Mouse (Mus musculus) lung, postnatal 0 days (tissue): ENCODE results near the gene Zfp524. TPM values are rescaled to one million over a fixed set of nuclear protein-coding genes. Genes with fewer than 3 reads are reported as not detected.
A peak's percentile ranks its signal among the peaks of the same experiment; 100 is the strongest.
"Not testable (repeated sequence)": the region's sequence is repeated elsewhere in the genome, so short reads cannot be mapped to it uniquely, and the experiment has no call there.

Experiments
- ATAC-seq: fragments of 200-750 bp; cut with Nextera tagmentation; 2 replicates; pipeline ENCODE4 v1.8.0; 2017; ENCODE audit warnings: moderate library complexity
- DNase-seq: peaks from one replicate; pipeline ENCODE4 v3.0.0-alpha.2; 2016; ENCODE audit warnings: low spot score
- H3K27ac ChIP-seq: fragments of 300-500 bp; sonication (generic); 2 replicates; pipeline ENCODE4 v1.5.1; 2014; ENCODE audit warnings: antibody characterized with exemption, mild to moderate bottlenecking, low read length, mixed read lengths
- H3K27me3 ChIP-seq: fragments of 300-500 bp; sonication (generic); replicated peaks from 2 replicates; pipeline ENCODE4 v1.6.1; 2014; ENCODE audit warnings: low read length, mixed read lengths; ENCODE audit not compliant: insufficient read depth
- H3K36me3 ChIP-seq: fragments of 300-500 bp; sonication (generic); 2 replicates; pipeline ENCODE4 v1.6.1; 2014; ENCODE audit warnings: low read length, mixed read lengths; ENCODE audit not compliant: insufficient read depth
- H3K4me1 ChIP-seq: fragments of 300-500 bp; sonication (generic); 2 replicates; pipeline ENCODE4 v1.6.1; 2014; ENCODE audit warnings: antibody characterized with exemption, low read depth, low read length, mixed read lengths; ENCODE audit not compliant: insufficient read depth
- H3K4me2 ChIP-seq: fragments of 300-500 bp; sonication (generic); replicated peaks from 2 replicates; pipeline ENCODE4 v1.6.1; 2014; ENCODE audit warnings: low read depth, mild to moderate bottlenecking, low read length, moderate library complexity, mixed read lengths
- H3K4me3 ChIP-seq: fragments of 300-500 bp; sonication (generic); 2 replicates; pipeline ENCODE4 v1.5.1; 2014; ENCODE audit warnings: low read depth, low read length
- H3K9ac ChIP-seq: fragments of 300-500 bp; sonication (generic); replicated peaks from 2 replicates; pipeline ENCODE4 v1.6.1; 2014; ENCODE audit warnings: low read depth, mild to moderate bottlenecking
- H3K9me3 ChIP-seq: fragments of 300-500 bp; sonication (generic); 2 replicates; pipeline ENCODE4 v1.6.1; 2016; ENCODE audit warnings: low read length, mixed read lengths
- CTCF ChIP-seq: IDR thresholded peaks from 2 replicates; pipeline ENCODE4 v1.5.1; 2016; ENCODE audit warnings: antibody characterized with exemption, mild to moderate bottlenecking
- EP300 ChIP-seq: IDR thresholded peaks from 2 replicates; pipeline ENCODE4 v1.6.1; 2016; ENCODE audit warnings: antibody characterized with exemption, mild to moderate bottlenecking, control low read depth
- WGBS: fragments of 180-500 bp; shearing (Covaris S2); extraction: QIAGEN DNeasy Blood & Tissue Kit; methylation state at CpG from one replicate; pipeline ENCODE4 v1.1.7; 2014; 5-methylcytosine and 5-hydroxymethylcytosine counted together
- polyA plus RNA-seq: library from polyadenylated mRNA; unstranded; fragments of >200 nt; fragmentation: Nextera tagmentation; extraction: Ambion mirVana; gene quantifications from 2 replicates; pipeline ENCODE4 v1.2.1, GENCODE M21; 2015

Zfp524 gene
- polyA plus RNA-seq, 1 experiment from 2014 or later, result 22.4 TPM

DNA sequence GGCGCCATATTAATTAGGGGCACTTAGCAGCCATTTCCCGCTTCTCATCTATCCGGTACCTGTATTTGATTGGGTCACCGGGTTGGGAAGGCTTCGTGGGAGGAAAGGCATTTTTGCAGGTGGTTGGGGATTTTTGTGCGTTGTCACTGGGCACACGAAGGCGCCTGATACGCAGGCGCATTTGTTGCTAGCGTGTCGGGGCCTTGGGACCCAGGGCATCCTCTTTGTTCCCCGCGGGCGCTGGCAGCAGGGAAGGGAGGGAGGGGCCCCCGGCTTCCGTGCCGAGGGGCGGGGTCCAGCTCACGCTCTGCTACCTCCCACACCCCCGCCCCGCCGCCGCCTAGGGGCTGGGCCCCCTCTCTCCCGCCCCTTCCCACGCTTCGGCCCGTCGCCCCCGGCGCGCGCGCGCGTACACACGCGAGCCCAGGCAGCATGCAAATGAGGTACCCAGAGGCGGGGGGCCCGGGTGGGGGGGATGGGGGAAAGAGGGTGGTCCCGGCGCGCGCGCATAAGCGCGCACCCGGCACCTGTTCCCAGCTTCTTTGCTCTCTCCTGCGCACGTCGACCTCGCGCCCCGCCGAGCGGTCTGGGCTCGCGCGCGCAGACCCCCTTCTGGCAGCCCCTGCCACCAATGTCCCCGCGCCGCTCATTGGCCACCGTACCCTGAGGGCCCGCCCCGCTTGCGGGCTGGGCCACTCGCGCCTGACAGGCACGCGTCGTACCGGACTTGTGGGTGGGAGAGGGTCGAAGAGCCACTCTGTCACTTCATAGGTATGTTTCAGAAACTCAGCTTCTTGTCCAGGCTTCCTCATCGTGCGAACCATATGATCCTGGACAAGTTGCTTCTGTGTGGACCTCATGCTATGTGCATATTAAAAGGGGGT, 1.1 kb downstream of the Zfp524 start, which contains the start of gene Gm44973:
Gene Gm44973 (plus strand): TSS at position 379 of the 884 bp plus-strand sequence.
- peak within 1 kb of the TSS; percentile 97 for H3K27ac ChIP-seq
- peak within 1 kb of the TSS; percentile 61 for H3K4me3 ChIP-seq
- peak within 1 kb of the TSS; percentile 68 for H3K4me2 ChIP-seq
- DNase-seq, result peak; percentile 98
- H3K9ac ChIP-seq, result peak within 1 kb of the TSS; percentile 69
- peak; percentile 82 for ATAC-seq
- WGBS, result under 1% methylated on average over 55 of the region's 76 CpGs
- TF ChIP-seq CTCF, result 0 out of 2 replicates have a peak, but pooled peaks have one; percentile 3
- no peak for TF ChIP-seq EP300
- H3K36me3 ChIP-seq, result peaks cover 13% of the 10 kb centered on the region
- H3K27me3 ChIP-seq, result no peaks in the 10 kb centered on the region
- no peaks in the 10 kb centered on the region for H3K4me1 ChIP-seq
- no peaks in the 10 kb centered on the region for H3K9me3 ChIP-seq

DNA sequence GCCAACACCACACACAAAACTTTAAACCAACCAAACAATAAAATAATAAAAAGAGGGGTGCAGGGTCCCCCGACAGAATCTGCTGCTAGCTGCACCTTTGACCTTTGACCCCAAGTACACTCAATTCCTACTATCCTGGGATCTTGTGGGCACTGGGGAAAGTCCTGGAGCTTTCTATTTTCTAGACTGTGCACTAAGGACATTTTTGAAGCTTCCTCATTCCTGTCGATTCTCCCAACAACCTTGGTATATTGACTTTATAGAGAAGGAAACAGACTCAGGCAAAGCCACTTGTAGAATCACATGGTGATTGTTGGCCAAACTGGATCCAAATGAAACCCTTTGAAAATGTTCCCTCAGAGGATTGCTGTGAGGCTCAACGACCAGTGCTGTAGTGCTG, 1.8 kb downstream of the Zfp524 start:
- peak overlapping the region; percentile 69 for H3K9ac ChIP-seq
- WGBS, result 46% methylated on average over 3 of the region's 3 CpGs
- H3K4me2 ChIP-seq, result peak overlapping the region; percentile 68
- no peaks in the 10 kb centered on the region for H3K9me3 ChIP-seq
- no peaks in the 10 kb centered on the region for H3K27me3 ChIP-seq
- 0 out of 2 replicates have a peak, but pooled peaks cover 1% of the 10 kb centered on the region for H3K4me1 ChIP-seq
- DNase-seq (peak; percentile 63), ATAC-seq (no peak)
- H3K4me3 ChIP-seq, result peak overlapping the region; percentile 61
- peaks cover 6% of the 10 kb centered on the region for H3K36me3 ChIP-seq
- TF ChIP-seq EP300 (no peak), CTCF (no peak)
- peak overlapping the region; percentile 97 for H3K27ac ChIP-seq

DNA sequence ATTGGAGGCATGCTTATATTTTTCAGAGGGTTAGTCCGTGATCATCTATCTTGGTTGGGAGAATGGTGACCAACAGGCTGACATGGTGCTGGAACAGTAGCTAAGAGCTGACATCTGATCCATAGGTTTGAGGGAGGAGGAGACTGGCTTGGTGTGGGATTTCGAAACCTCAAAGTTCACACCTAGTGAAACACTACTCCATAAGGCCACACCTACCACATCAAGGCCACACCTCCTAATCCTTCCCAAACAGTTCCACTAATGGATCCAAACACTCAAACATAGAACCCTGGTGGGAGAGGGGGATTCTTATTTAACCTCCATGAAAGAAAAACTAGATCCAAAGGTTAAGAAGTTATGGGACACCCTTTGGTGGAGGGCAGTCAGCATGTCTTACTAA, 2.7 kb downstream of the Zfp524 start:
- no peak overlapping the region for H3K4me3 ChIP-seq
- ATAC-seq (no peak), DNase-seq (no peak)
- H3K27me3 ChIP-seq, result no peaks in the 10 kb centered on the region
- no peak for TF ChIP-seq EP300
- TF ChIP-seq CTCF, result no peak
- no peaks in the 10 kb centered on the region for H3K9me3 ChIP-seq
- H3K4me1 ChIP-seq, result 0 out of 2 replicates have a peak, but pooled peaks cover 4% of the 10 kb centered on the region
- no peak overlapping the region for H3K4me2 ChIP-seq
- H3K27ac ChIP-seq, result no peak overlapping the region
- no peaks in the 10 kb centered on the region for H3K36me3 ChIP-seq
- H3K9ac ChIP-seq, result no peak overlapping the region
- WGBS, result 96% methylated on average over 2 of the region's 2 CpGs

DNA sequence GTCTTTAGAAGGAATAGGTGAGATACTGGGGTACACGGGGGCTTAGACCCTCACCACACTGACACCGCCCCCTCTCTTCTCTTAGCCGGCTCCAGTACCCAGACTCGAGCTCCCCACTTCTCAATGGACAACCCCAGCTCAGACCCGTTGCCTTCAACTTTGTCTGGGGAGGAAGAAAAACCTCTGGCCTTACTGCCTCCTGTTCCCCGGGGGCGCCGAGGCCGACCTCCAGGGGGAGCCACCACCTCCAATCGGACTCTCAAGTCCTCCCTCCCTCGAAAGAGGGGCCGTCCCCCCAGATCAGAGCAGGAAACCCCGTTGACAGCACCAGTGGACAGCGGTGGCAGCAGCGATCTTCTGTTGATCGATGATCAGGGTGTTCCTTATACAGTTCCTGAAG, 3.1 kb downstream of the Zfp524 start:
- Histone ChIP-seq H3K4me2 (no peak overlapping the region), H3K4me1 (0 out of 2 replicates have a peak, but pooled peaks cover 4% of the 10 kb centered on the region), H3K36me3 (no peaks in the 10 kb centered on the region), H3K9ac (no peak overlapping the region), H3K9me3 (no peaks in the 10 kb centered on the region), H3K27ac (no peak overlapping the region), H3K4me3 (no peak overlapping the region), H3K27me3 (no peaks in the 10 kb centered on the region)
- ATAC-seq (no peak), DNase-seq (no peak)
- TF ChIP-seq CTCF (peak; percentile 37), EP300 (no peak)
- WGBS, result 92% methylated on average over 16 of the region's 16 CpGs

DNA sequence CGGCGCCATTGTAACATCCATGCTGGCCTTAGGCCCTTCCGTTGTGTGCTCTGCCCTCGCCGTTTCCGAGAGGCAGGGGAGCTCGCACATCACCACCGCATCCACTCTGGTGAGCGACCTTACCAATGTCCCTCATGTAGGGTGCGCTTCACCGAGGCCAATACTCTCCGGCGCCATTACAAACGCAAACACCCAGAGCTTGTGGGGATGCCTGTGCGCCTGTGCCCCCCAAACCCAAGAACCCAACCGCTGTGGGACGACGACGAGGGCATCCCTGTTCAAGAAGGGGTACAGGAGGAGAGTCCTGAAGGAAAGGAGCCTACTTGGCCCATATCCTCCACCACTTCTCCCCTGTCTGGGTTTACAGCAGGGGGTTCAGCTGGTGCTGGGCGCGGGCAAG, 3.7 kb downstream of the Zfp524 start:
- no peak for ATAC-seq
- TF ChIP-seq CTCF (no peak), EP300 (no peak)
- no peak overlapping the region for H3K4me3 ChIP-seq

DNA sequence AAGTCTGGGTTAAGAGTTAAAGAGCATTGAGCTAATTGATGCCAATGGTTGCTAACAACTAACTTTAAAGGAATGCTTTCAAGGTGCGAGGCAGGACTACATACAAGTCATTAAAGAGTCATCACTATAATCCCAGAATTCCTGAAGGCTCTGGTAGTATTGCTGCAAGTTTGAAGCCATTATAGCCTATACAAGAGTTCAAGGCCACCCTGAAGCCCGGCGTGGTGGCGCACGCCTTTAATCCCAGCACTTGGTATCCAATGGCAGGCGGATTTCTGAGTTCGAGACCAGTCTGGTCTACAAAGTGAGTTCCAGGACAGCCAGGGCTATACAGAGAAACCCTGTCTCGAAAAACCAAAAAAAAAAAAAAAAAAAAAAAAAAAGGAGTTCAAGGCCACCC, 5.4 kb downstream of the Zfp524 start:
- not testable (repeated sequence) for ATAC-seq, H3K27me3 ChIP-seq, DNase-seq, H3K9ac ChIP-seq, H3K36me3 ChIP-seq, H3K4me1 ChIP-seq, H3K9me3 ChIP-seq
- peak overlapping the region; percentile 73 for H3K4me2 ChIP-seq
- peak overlapping the region; percentile 98 for H3K27ac ChIP-seq
- 31% methylated on average over 8 of the region's 8 CpGs for WGBS
- peak overlapping the region; percentile 84 for H3K4me3 ChIP-seq

More for the DNA sequence above, 3.7 kb downstream of the Zfp524 start:
- 96% methylated on average over 21 of the region's 21 CpGs for WGBS
- H3K36me3 ChIP-seq, result no peaks in the 10 kb centered on the region
- no peak for DNase-seq
- H3K27me3 ChIP-seq, result no peaks in the 10 kb centered on the region
- no peak overlapping the region for H3K9ac ChIP-seq
- H3K4me1 ChIP-seq, result 0 out of 2 replicates have a peak, but pooled peaks cover 4% of the 10 kb centered on the region
- H3K27ac ChIP-seq, result 0 out of 2 replicates have a peak overlapping the region, but pooled peaks have one; percentile 23
- no peaks in the 10 kb centered on the region for H3K9me3 ChIP-seq
- H3K4me2 ChIP-seq, result no peak overlapping the region
